Mouse (Mus musculus) natural killer cell, adult 2 months (primary cell): ENCODE results near the gene H2al1m.
"Not testable (repeated sequence)": the region's sequence is repeated elsewhere in the genome, so short reads cannot be mapped to it uniquely, and the experiment has no call there.

Source experiments
- DNase-seq, 2 experiments: peaks; one replicate each; pipeline ENCODE4 v3.0.0; 2022; ENCODE audit warnings: low spot score in 2 of 2

Gene H2al1m

DNA sequence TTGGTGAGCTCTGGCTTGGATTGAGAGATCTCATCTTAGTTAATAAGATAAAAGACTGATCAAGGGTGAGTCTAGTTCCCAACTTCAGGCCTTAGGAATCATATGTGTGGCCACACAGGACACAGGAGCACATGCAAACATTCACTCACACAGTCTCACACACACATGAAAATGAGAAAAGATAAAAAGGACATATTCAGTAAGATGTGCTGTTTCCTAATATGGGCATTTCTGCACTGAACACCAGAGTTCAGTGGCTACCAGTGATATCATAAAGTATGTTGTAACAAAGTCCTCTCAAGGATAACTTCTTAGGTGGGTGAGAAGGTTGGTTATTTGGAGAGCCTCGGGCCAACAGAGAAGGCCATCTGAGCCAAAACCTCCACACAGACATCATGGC, at the start of gene H2al1m:
TSS of gene H2al1m (plus strand) at position 301 of the 400 bp plus-strand sequence.
- not testable (repeated sequence) for DNase-seq

DNA sequence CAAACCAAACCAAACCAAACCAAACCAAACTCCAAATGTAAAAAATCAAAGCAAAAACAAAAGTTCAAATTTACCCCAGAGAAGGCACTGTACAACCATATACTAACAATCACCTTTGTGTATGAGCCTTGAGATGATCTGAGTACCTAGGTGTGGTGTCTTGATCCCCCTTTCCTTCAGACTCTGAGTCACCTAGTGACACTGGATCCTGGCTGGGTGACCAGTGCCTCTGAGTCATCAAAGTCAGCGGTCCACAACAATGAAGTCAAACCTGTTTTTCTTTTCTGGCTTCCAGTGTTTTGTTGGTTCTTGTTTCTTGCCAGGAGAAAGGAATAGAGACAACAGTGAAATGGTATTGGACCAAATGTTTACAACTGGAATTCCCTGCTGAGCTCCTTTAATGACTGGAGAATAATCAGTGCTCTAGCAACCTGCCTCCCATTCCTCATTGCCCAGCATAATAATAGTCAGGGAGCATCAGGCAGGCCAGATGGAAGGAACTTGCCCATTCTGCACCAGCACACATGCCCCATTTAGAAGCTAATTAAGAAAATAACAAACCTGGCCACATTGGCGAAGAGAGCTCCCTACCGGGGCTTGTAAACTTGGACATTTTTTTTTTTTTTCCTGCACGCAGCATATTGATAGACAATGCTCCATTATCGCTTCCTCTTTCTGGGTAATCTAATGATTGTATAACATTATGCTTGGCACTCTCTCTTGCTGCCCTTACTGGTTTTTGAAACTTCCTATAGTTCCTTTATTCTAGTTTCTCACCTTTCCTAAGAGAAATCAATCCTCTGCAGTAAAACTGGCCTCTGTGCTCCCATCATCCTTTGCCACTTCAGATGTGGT, 42.6 kb upstream of the H2al1m start:
- no peak for DNase-seq

- DNase-seq, result no peak
These were observed 40.1 kb upstream of the H2al1m start for GRCm38 (mm10) chrX:9243381-9243864.

GRCm38 (mm10) chrX:9244603-9245336, 38.8 kb upstream of the H2al1m start:
- no peak for DNase-seq

GRCm38 (mm10) chrX:9248911-9249310, 34.7 kb upstream of the H2al1m start:
- no peak for DNase-seq

DNA sequence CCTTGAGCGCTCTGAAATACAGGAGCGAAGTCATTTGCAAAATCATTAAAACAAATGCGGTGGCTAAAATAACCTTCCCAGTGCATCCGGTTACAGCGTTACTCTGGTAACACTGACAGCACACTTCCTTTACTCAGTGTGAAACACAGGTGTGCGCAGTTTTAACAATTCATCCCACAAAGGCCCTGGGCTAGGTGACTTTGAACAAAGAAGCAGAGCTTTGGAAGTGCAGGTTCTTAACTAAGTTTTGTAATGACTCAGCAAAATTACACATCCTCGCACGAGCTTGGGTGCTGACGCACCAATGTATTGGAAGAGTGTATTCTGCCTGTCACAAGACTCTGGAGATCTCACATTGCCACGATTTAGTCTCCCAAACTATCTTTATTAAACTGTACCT, 29.6 kb upstream of the H2al1m start:
- no peak for DNase-seq

DNA sequence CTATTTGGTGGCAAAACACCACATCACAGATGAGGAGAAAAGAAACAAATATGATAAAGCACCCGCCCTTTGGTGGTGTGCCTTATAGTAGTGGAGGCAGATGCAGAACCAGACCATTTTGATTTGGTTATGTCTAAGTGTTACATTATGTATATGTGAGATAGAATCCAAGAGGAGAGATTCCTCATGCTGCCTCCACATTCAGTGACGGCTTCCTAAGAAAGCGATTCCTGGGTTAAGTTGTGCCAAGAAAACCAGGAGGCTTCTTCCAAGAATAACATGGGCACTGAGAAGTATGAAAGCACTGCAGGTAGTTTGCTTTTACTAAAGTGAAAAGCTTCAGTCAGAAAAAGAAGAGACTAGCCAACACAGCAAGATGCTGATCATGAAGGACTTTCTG, 28.7 kb upstream of the H2al1m start:
- no peak for DNase-seq

DNA sequence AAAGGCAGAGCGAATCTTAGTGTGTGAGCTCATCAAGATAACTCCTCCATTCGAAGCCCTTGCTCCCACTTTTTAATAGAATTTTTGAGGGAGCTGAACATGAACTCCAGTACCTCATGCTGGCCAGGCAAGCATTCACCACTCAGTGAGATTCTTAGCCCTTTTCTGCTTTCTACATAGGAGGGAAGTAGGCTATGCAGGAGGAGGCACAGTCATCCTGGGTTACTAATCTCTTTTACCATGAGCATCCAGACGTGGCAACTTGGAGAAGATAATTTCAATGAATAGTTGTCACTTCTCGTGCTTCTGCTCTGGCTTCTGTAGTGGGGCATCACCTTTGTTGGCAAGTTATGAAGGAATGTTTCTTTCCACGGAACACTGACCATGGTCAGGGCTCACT, 26.8 kb upstream of the H2al1m start, which contains the start of gene Gm14862:
TSS of gene Gm14862 (minus strand) at position 134 of the 400 bp plus-strand sequence.
- no peak for DNase-seq

GRCm38 (mm10) chrX:9257831-9258230, 25.7 kb upstream of the H2al1m start:
- no peak for DNase-seq

GRCm38 (mm10) chrX:9259267-9259666, 24.3 kb upstream of the H2al1m start:
- no peak for DNase-seq

- DNase-seq, result no peak
These were observed 12.5 kb upstream of the H2al1m start for GRCm38 (mm10) chrX:9271112-9271511.

- no peak for DNase-seq
These were observed 11.6 kb upstream of the H2al1m start for GRCm38 (mm10) chrX:9271947-9272459.

GRCm38 (mm10) chrX:9272460-9273361, 10.9 kb upstream of the H2al1m start, which contains the start of gene Xk:
TSS of gene Xk (plus strand) at chrX:9272756.
- DNase-seq, result peak; percentile 34 to 50

GRCm38 (mm10) chrX:9273377-9274002, 10.1 kb upstream of the H2al1m start:
- DNase-seq, result no peak

- DNase-seq, result no peak
These were observed 9.2 kb upstream of the H2al1m start for GRCm38 (mm10) chrX:9274321-9274720.

DNA sequence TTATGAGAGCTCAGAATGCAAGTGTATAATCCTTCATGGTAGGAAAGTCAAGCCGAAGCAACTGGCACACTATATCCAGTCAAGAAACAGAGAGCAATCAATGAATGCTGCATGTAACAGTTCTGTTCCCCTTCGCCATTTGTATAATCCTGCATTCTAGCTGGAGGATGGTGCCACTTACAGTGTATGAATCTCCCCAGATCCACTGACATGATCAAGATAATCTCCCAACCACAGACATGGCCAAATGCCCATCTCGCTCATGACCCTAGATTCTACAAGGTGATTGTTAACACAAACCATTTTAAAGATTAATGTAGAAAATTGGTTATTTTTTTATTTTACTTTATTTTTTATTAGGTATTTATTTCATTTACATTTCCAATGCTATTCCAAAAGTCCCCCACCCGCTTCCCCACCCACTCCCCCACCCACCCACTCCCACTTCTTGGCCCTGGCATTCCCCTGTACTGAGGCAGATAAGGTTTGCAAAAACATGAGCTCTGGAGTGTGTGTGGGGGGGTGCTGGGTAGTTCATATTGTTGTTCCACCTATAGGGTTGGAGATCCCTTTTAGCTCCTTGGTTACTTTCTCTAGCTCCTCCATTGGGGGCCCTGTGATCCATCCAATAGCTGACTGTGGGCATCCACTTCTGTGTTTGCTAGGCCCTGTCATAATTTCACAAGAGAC, 9.7 kb downstream of the H2al1m start:
- not testable (repeated sequence) for DNase-seq

- no peak for DNase-seq
These were observed 14.9 kb downstream of the H2al1m start for GRCm38 (mm10) chrX:9298413-9298864.

- DNase-seq, result no peak
These were observed 19.2 kb downstream of the H2al1m start for GRCm38 (mm10) chrX:9302791-9303190.

DNA sequence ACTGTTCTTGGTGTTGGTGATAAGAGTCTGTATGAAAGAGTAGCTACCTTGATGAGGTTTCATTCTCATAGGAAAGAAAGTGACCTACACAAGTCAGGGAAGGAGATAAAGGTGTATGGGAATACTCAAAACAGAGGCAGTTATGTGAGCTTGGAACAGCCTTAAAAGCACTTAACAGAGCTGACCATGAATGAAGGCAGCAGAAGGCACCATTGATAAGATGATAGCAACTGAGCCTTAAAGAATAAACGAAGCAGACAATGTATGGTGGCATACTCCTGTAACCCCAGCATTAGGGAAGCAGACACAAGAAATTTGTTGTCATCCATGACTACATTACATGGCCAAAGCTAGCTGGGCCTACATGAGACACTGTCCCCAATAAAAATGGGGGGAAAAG, 19.9 kb downstream of the H2al1m start:
- DNase-seq, result no peak

DNA sequence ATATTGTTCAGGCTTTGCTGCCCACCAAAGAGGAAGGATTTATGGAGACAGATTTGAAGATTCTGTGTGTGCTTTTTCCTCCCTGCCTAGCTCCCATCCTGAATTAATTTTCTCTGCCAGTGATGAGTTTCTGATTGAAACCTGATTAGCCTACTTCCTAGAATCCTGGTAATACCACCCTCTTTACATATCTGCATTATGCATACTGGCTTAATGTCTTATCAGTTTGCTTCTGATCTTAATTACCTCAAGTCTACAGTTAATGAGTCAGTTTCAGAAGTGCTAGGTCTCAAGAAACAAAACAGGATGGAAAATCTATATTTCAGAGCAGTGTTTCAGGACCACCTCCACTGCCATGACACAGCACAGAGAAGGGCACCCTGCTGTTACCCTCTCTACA, 32.9 kb downstream of the H2al1m start:
- not testable (repeated sequence) for DNase-seq
